Mouse (Mus musculus) layer of hippocampus, postnatal 25 days (tissue): ENCODE measurements around the gene Card11. TPM values are rescaled to one million over a fixed set of nuclear protein-coding genes. Genes with fewer than 3 reads are reported as not detected.

Experiments
- DNase-seq, 2 experiments: peaks; one replicate each; pipeline ENCODE4 v3.0.0; 2022; ENCODE audit warnings: mixed read lengths in 2 of 2, low spot score in 1 of 2; ENCODE audit errors: extremely low spot score in 1 of 2
- total RNA-seq, 2 experiments: library from RNA; stranded (reverse); gene quantifications; 2 replicates each; pipeline ENCODE4 v1.2.3; 2021

The Card11 gene
- total RNA-seq: under 1 TPM; 0.15 to 0.21 TPM

GRCm38 (mm10) chr5:141000349-141000748, at the start of gene Card11:
TSS of gene Card11 (minus strand) at chr5:141000582.
- DNase-seq: no peak

GRCm38 (mm10) chr5:141047651-141048218, 47.4 kb upstream of the Card11 start:
- DNase-seq: peak in 1 of 2 experiments; percentile 17

DNA sequence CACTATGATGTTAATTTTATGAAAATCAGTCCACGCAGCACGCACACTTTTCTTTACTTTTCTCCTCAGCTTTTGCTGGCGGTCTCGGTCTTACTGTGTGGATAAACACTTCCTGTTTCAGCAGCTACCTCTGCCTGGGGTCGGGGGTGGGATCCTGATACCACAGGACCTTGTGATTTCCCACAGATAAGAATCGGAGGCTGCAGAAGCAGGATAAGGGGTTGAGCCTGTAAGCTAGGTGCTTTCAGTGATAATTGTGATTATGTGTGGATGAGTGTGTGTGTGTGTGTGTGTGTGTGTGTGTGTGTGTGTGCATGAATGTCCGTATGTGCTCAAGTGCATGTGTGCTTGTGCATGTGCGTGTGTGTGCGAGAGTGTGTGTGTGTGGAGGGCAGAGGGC, 44.6 kb upstream of the Card11 start:
- DNase-seq: no peak

DNA sequence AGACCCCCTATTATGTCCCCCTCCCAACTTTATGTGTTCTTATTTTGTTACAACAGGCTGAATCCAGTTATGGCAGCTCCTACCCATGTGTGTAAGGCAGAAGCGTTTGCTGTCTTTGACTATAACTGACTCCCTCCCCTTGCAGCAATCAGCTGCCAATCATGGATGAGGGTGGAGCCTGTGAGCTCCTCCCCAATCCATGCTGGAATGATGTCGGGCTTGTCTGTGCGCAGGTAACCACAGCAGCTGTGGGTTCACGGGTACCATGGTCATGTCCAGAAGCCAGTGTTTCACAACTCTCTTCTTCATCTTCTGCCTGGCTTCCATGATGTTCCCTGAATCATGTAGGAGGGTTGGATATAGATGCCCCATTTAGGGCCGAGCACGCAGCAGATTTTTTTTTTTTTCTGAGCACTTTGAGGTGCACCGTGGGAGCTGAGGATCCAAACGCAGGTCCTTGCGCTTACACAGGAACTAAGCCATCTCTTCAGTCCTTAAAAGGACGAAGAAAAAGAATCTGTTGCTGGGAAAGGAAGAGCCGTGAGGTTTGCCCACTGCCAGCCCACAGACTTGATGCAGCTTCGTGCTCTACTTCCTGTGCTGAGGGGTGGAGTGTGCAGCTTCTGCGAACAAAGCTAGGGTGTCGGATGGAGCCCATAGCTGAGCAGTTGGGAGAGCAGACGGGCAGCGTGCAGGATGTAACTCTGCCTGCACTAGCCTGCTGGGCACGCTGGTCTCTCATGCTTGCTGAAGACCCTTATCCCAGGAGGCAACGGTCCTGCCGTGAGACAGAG, 43.5 kb upstream of the Card11 start:
- no peak for DNase-seq

DNA sequence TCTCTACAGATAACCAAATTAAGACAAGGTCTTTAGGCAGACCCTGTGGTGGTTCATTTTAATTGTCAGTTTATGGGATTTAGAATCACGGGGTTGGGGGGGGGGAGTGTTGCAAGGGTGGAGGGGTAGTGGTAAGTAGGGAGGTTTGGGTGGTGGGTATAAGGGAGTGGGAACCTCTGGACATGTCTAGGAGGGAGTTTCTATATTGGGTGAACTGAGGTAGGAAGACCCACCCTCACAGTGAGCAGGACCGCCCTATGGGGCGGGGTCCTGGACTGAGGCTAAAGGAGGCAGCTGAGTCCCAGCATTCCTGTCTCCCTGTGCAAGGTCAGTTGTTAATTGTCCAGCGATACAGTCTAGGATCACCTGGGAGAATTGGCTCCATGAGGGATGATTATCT, 42.0 kb upstream of the Card11 start:
- DNase-seq: no peak

DNA sequence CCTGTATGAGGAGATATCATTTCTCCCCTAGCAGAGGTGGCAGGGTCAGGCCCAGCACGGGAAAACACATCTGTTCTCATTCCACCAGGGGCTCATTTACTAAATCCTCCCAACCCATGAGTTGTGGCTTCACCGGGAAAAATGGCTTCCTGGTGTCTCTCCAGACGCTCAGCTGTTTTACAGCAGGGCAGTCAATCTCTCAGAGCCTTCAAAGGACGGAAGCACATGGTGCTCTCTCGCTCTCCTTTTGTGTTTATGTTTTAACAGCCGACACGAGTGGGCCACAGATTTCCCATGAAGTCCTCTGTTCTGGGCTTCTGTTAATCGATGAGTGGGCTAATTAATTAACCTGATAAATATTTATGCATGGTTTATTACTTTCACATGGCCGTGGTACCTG, 40.5 kb upstream of the Card11 start:
- DNase-seq: no peak

- no peak for DNase-seq
These were observed 38.0 kb upstream of the Card11 start for GRCm38 (mm10) chr5:141038342-141038741.

- DNase-seq: no peak
These were observed 35.0 kb upstream of the Card11 start for GRCm38 (mm10) chr5:141035346-141035745.

- DNase-seq: no peak
These were observed 33.9 kb upstream of the Card11 start for GRCm38 (mm10) chr5:141034301-141034700.

DNA sequence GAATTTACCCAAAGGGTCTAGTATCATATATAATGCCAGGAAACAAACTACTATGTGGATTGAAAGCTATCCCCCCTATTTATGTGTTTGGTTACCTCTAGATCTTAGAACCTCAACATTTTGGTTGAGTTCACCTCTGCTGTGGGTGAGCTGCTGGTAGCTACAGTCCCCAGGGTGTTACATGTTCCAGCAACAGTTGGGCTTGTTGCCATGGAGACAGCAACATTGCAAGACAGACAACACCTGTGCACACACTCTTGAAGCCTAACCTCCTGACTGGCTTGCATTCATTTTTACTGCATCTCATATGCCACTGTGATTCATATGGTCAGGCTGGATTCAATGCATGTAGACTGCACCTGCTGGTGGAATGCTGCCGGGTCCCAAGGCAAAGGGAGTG, 32.6 kb upstream of the Card11 start:
- no peak for DNase-seq

DNA sequence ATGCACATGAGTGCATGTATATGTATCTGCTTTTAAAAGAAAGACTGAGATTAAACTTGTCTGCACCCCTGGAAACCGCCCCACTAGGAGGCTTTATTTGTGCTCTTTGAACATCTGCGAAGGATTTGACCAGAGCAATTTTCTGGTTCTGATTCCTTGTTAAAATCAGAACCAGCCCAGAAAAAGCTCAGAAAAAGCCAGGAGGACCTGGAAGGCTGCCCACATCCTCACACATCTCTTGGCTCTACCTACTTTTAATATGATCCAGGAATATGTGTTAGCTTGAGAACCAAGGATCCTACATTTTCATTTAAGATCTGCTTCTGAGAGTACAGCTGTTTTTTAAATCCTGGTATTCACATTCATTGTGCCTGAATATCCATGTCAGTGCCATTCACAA, 29.0 kb upstream of the Card11 start:
- no peak for DNase-seq

DNA sequence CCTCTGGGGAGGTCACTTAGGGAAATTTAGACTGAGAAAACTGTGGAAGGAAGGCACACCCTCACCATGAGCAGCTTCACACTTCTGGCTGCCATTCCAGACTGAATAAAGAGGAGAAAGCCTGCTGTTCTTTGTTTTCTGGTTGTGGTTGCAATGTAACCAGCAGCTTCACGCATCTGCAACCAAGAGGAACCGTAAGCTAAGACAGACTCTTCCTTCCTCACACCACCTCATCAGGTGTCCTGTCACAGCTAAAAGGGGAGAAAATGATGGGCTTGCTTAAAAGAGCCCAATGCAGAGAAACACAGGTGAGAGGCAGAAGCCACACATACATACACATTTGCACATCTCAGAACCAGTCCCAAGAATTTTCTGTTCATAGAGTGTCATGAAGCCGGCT, 25.3 kb upstream of the Card11 start:
- DNase-seq: no peak

DNA sequence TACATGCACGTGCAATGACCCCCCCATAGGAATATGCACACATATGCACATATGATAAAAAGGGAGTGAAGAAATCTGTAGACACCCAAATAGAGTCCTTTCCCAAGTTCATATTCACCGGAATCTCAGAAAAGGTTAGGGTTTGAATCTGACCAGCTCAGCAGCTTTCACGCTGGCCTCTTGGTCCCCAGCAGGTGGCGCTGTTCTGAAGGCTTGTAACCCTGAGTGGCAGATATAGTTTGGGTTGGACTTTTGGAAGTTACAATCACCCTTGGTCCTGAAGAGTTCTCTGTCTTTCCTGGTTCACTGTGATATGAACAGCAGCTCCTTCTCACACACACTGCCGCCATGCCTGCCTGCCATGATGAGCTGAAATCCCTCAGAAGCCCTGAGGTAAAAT, 24.1 kb upstream of the Card11 start:
- DNase-seq: peak in 1 of 2 experiments; percentile 25

GRCm38 (mm10) chr5:141017927-141018700, 17.7 kb upstream of the Card11 start:
- no peak for DNase-seq

GRCm38 (mm10) chr5:141016082-141016481, 15.7 kb upstream of the Card11 start:
- no peak for DNase-seq

GRCm38 (mm10) chr5:141014216-141014615, 13.8 kb upstream of the Card11 start:
- no peak for DNase-seq

DNA sequence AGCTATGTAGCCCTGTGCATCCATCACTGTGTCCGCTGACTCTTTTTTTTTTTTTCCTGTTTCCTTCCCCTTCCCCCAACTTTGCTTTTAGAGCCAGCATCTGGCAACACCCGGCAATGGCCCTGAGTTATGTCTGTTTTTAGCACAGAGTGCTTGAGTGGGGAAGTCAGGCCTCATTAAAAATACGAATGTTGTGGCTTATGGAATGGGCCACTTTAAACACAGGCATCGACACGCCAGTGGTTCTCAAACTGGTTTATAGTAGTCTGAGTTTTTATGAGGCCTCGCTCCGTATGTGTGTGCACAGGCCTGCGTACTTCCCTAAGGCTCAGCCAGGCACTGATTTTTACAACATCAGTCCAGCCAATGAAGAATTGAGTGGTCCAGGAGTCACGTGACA, 13.1 kb upstream of the Card11 start:
- no peak for DNase-seq

GRCm38 (mm10) chr5:141005491-141005890, 5.1 kb upstream of the Card11 start:
- no peak for DNase-seq

DNA sequence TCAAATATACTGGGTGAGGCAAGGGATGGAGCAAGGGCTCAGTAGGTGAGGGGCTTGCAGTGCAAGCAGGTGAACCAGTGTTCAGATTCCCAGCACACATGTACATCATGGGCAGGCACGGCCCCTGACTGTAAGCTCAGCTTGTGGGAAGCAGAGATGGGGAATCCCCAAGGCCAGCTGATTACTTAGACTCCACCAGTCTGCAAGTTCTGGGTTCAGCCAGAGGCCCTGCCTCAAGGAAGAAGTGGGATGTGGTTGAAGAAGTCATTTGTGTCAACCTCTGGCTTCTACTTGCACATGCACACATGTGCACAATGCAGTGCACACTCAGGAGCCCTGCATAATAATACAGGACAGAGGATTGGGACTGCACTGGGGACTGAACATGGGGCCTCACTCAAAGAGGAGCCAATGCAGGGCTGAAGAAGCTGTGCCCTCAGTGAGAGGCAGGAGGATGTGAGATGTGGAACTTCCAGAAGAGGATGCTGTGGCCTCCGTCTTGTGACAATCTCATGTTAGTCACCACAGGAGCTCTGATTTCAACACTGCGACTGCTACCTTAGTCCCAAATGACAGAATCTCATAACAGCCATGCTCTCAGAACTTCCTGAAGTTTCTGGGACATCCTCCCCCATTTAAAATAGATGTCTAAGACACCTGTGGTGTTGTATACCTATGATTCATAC, 3.8 kb upstream of the Card11 start:
- DNase-seq: no peak

- DNase-seq: no peak
These were observed 1.2 kb downstream of the Card11 start for GRCm38 (mm10) chr5:140999178-140999672.

GRCm38 (mm10) chr5:140997767-140998166, 2.6 kb downstream of the Card11 start:
- DNase-seq: no peak
